Mouse (Mus musculus): Measurements from ENCODE around the gene Cyb561a3. TPM values are rescaled to one million over a fixed set of nuclear protein-coding genes. Genes with fewer than 3 reads are reported as not detected.
A peak's percentile ranks its signal among the peaks of the same experiment; 100 is the strongest.

Cyb561a3 gene
- polyA plus RNA-seq, 1 experiment from 2014 or later = 22.3 TPM

- H3K27ac ChIP-seq (ENCODE audit: low read depth, low read length) = no peak overlapping the region
- no peak for ATAC-seq (ENCODE audit: low read depth)
These were observed 8.1 kb downstream of the Cyb561a3 start for GRCm38 (mm10) chr19:10585112-10585511.

GRCm38 (mm10) chr19:10587231-10587630, 10.3 kb downstream of the Cyb561a3 start:
- ATAC-seq (ENCODE audit: low read depth) = no peak

More at GRCm38 (mm10) chr19:10585112-10585511, 8.1 kb downstream of the Cyb561a3 start:
- no peak overlapping the region for H3K4me3 ChIP-seq (ENCODE audit: low read depth, low read length)
- no peaks in the 10 kb centered on the region for H3K27me3 ChIP-seq (ENCODE audit: control insufficient read depth, insufficient read depth, low read length)
- H3K9ac ChIP-seq (replicated peaks; ENCODE audit: low read depth, low read length) = no peak overlapping the region
- H3K4me1 ChIP-seq (ENCODE audit: control insufficient read depth, insufficient read depth, low read length) = no peaks in the 10 kb centered on the region
- WGBS = 91% methylated on average over 8 of the region's 8 CpGs
- peaks cover 7% of the 10 kb centered on the region; the same call in 1 of the 2 replicates for H3K36me3 ChIP-seq (ENCODE audit: control insufficient read depth, insufficient read depth, low read length)
- H3K9me3 ChIP-seq (ENCODE audit: control insufficient read depth, low read length) = no peaks in the 10 kb centered on the region
- no peak overlapping the region for H3K4me2 ChIP-seq (ENCODE audit: low read depth, low read length)

GRCm38 (mm10) chr19:10589127-10589857, 12.3 kb downstream of the Cyb561a3 start:
- no peak overlapping the region for H3K4me2 ChIP-seq (ENCODE audit: low read depth, low read length)
- peaks cover 11% of the 10 kb centered on the region for H3K36me3 ChIP-seq (ENCODE audit: control insufficient read depth, insufficient read depth, low read length)
- no peak overlapping the region for H3K27ac ChIP-seq (ENCODE audit: low read depth, low read length)
- ATAC-seq (ENCODE audit: low read depth) = no peak
- H3K9ac ChIP-seq (replicated peaks; ENCODE audit: low read depth, low read length) = no peak overlapping the region
- H3K4me3 ChIP-seq (ENCODE audit: low read depth, low read length) = no peak overlapping the region
- no peaks in the 10 kb centered on the region for H3K27me3 ChIP-seq (ENCODE audit: control insufficient read depth, insufficient read depth, low read length)
- no peaks in the 10 kb centered on the region for H3K9me3 ChIP-seq (ENCODE audit: control insufficient read depth, low read length)
- no peaks in the 10 kb centered on the region for H3K4me1 ChIP-seq (ENCODE audit: control insufficient read depth, insufficient read depth, low read length)
- 72% methylated on average over 5 of the region's 5 CpGs for WGBS

More at GRCm38 (mm10) chr19:10587231-10587630, 10.3 kb downstream of the Cyb561a3 start:
- Histone ChIP-seq H3K9me3 (ENCODE audit: control insufficient read depth, low read length) (no peaks in the 10 kb centered on the region), H3K27ac (ENCODE audit: low read depth, low read length) (no peak overlapping the region), H3K4me1 (ENCODE audit: control insufficient read depth, insufficient read depth, low read length) (no peaks in the 10 kb centered on the region), H3K4me3 (ENCODE audit: low read depth, low read length) (no peak overlapping the region), H3K4me2 (ENCODE audit: low read depth, low read length) (no peak overlapping the region), H3K9ac (replicated peaks; ENCODE audit: low read depth, low read length) (no peak overlapping the region), H3K27me3 (ENCODE audit: control insufficient read depth, insufficient read depth, low read length) (no peaks in the 10 kb centered on the region), H3K36me3 (ENCODE audit: control insufficient read depth, insufficient read depth, low read length) (peaks cover 7% of the 10 kb centered on the region; the same call in 1 of the 2 replicates)
- 89% methylated on average over 8 of the region's 8 CpGs for WGBS

- no peak overlapping the region for H3K4me2 ChIP-seq (ENCODE audit: low read depth, low read length)
- no peak overlapping the region for H3K4me3 ChIP-seq (ENCODE audit: low read depth, low read length)
- H3K9me3 ChIP-seq (ENCODE audit: control insufficient read depth, low read length) = no peaks in the 10 kb centered on the region
- ATAC-seq (ENCODE audit: low read depth) = no peak
- 75% methylated on average over 3 of the region's 3 CpGs for WGBS
- no peak overlapping the region for H3K9ac ChIP-seq (replicated peaks; ENCODE audit: low read depth, low read length)
- H3K4me1 ChIP-seq (ENCODE audit: control insufficient read depth, insufficient read depth, low read length) = no peaks in the 10 kb centered on the region
- H3K27me3 ChIP-seq (ENCODE audit: control insufficient read depth, insufficient read depth, low read length) = no peaks in the 10 kb centered on the region
- H3K27ac ChIP-seq (ENCODE audit: low read depth, low read length) = no peak overlapping the region
- peaks cover 14% of the 10 kb centered on the region for H3K36me3 ChIP-seq (ENCODE audit: control insufficient read depth, insufficient read depth, low read length)
These were observed 13.3 kb downstream of the Cyb561a3 start for GRCm38 (mm10) chr19:10590301-10590700.

- WGBS = 92% methylated on average over 6 of the region's 6 CpGs
- Histone ChIP-seq H3K4me2 (ENCODE audit: low read depth, low read length) (no peak overlapping the region), H3K9ac (replicated peaks; ENCODE audit: low read depth, low read length) (no peak overlapping the region), H3K27ac (ENCODE audit: low read depth, low read length) (no peak overlapping the region), H3K36me3 (ENCODE audit: control insufficient read depth, insufficient read depth, low read length) (peaks cover 14% of the 10 kb centered on the region), H3K4me1 (ENCODE audit: control insufficient read depth, insufficient read depth, low read length) (no peaks in the 10 kb centered on the region), H3K27me3 (ENCODE audit: control insufficient read depth, insufficient read depth, low read length) (no peaks in the 10 kb centered on the region), H3K4me3 (ENCODE audit: low read depth, low read length) (no peak overlapping the region), H3K9me3 (ENCODE audit: control insufficient read depth, low read length) (no peaks in the 10 kb centered on the region)
- ATAC-seq (ENCODE audit: low read depth) = no peak
These were observed 14.8 kb downstream of the Cyb561a3 start for GRCm38 (mm10) chr19:10591659-10592377.

- H3K4me3 ChIP-seq (ENCODE audit: low read depth, low read length) = no peak overlapping the region
- no peak overlapping the region for H3K27ac ChIP-seq (ENCODE audit: low read depth, low read length)
- H3K36me3 ChIP-seq (ENCODE audit: control insufficient read depth, insufficient read depth, low read length) = peaks cover 11% of the 10 kb centered on the region; the same call in 1 of the 2 replicates
- ATAC-seq (ENCODE audit: low read depth) = no peak
- 33% methylated on average over 3 of the region's 3 CpGs for WGBS
- H3K4me2 ChIP-seq (ENCODE audit: low read depth, low read length) = no peak overlapping the region
- no peaks in the 10 kb centered on the region for H3K9me3 ChIP-seq (ENCODE audit: control insufficient read depth, low read length)
- H3K27me3 ChIP-seq (ENCODE audit: control insufficient read depth, insufficient read depth, low read length) = no peaks in the 10 kb centered on the region
- H3K4me1 ChIP-seq (ENCODE audit: control insufficient read depth, insufficient read depth, low read length) = peaks cover 8% of the 10 kb centered on the region; the same call in 1 of the 2 replicates
- no peak overlapping the region for H3K9ac ChIP-seq (replicated peaks; ENCODE audit: low read depth, low read length)
These were observed 21.2 kb downstream of the Cyb561a3 start for GRCm38 (mm10) chr19:10598188-10598587.

GRCm38 (mm10) chr19:10599648-10600047, 22.7 kb downstream of the Cyb561a3 start:
- 0 out of 2 replicates have a peak, but pooled peaks cover 1% of the 10 kb centered on the region for H3K36me3 ChIP-seq (ENCODE audit: control insufficient read depth, insufficient read depth, low read length)
- ATAC-seq (ENCODE audit: low read depth) = no peak
- no peaks in the 10 kb centered on the region for H3K9me3 ChIP-seq (ENCODE audit: control insufficient read depth, low read length)
- H3K9ac ChIP-seq (replicated peaks; ENCODE audit: low read depth, low read length) = no peak overlapping the region
- no peak overlapping the region for H3K4me3 ChIP-seq (ENCODE audit: low read depth, low read length)
- no peak overlapping the region for H3K27ac ChIP-seq (ENCODE audit: low read depth, low read length)
- peaks cover 16% of the 10 kb centered on the region for H3K4me1 ChIP-seq (ENCODE audit: control insufficient read depth, insufficient read depth, low read length)
- H3K27me3 ChIP-seq (ENCODE audit: control insufficient read depth, insufficient read depth, low read length) = no peaks in the 10 kb centered on the region
- H3K4me2 ChIP-seq (ENCODE audit: low read depth, low read length) = no peak overlapping the region
- WGBS = 94% methylated on average over 2 of the region's 2 CpGs

GRCm38 (mm10) chr19:10602247-10602769, 25.3 kb downstream of the Cyb561a3 start:
- Histone ChIP-seq H3K27me3 (ENCODE audit: control insufficient read depth, insufficient read depth, low read length) (no peaks in the 10 kb centered on the region), H3K9ac (replicated peaks; ENCODE audit: low read depth, low read length) (peak overlapping the region; percentile 86), H3K36me3 (ENCODE audit: control insufficient read depth, insufficient read depth, low read length) (no peaks in the 10 kb centered on the region; the same call in 1 of the 2 replicates), H3K4me1 (ENCODE audit: control insufficient read depth, insufficient read depth, low read length) (peaks cover 29% of the 10 kb centered on the region), H3K4me2 (ENCODE audit: low read depth, low read length) (peak overlapping the region; percentile 63), H3K9me3 (ENCODE audit: control insufficient read depth, low read length) (no peaks in the 10 kb centered on the region), H3K4me3 (ENCODE audit: low read depth, low read length) (peak overlapping the region; percentile 30), H3K27ac (ENCODE audit: low read depth, low read length) (peak overlapping the region; percentile 96)
- peak; percentile 22; the same call in 1 of the 2 replicates for ATAC-seq (ENCODE audit: low read depth)
- 0% methylated on average over 6 of the region's 6 CpGs for WGBS

All from neural tube, embryonic 14.5 days (tissue).